Mouse (Mus musculus) limb, embryonic 14.5 days (tissue): ENCODE results near the gene Adarb1. TPM values are rescaled to one million over a fixed set of nuclear protein-coding genes. Genes with fewer than 3 reads are reported as not detected.

Source experiments
- ATAC-seq: fragments of 200-750 bp; cut with Nextera tagmentation; 2 replicates; pipeline ENCODE4 v1.8.0; 2017; ENCODE audit warnings: low read depth, moderate number of reproducible peaks, moderate TSS enrichment; ENCODE audit not compliant: low FRiP score
- DNase-seq: peaks from one replicate; pipeline ENCODE4 v3.0.0-alpha.2; 2015; ENCODE audit warnings: low spot score
- H3K27ac ChIP-seq: fragments of 300-500 bp; sonication (generic); replicated peaks from 2 replicates; pipeline ENCODE4 v1.5.1; 2014; ENCODE audit warnings: low read depth, mild to moderate bottlenecking, low read length, moderate library complexity, mixed read lengths
- H3K27me3 ChIP-seq: fragments of 300-500 bp; sonication (generic); 2 replicates; pipeline ENCODE4 v1.6.1; 2014; ENCODE audit warnings: low read length, mixed read lengths; ENCODE audit not compliant: control insufficient read depth, insufficient read depth
- H3K36me3 ChIP-seq: fragments of 300-500 bp; sonication (generic); 2 replicates; pipeline ENCODE4 v1.6.1; 2014; ENCODE audit warnings: mild to moderate bottlenecking, low read length, moderate library complexity, mixed read lengths; ENCODE audit not compliant: control insufficient read depth, insufficient read depth
- H3K4me1 ChIP-seq: fragments of 300-500 bp; sonication (generic); 2 replicates; pipeline ENCODE4 v1.6.1; 2014; ENCODE audit warnings: antibody characterized with exemption, low read length, mixed read lengths; ENCODE audit not compliant: control insufficient read depth, insufficient read depth
- H3K4me2 ChIP-seq: fragments of 300-500 bp; sonication (generic); replicated peaks from 2 replicates; pipeline ENCODE4 v1.6.1; 2014; ENCODE audit warnings: low read depth, mild to moderate bottlenecking, low read length, moderate library complexity; ENCODE audit not compliant: severe bottlenecking
- H3K4me3 ChIP-seq: fragments of 300-500 bp; sonication (generic); replicated peaks from 2 replicates; pipeline ENCODE4 v1.5.1; 2014; ENCODE audit warnings: low read length
- H3K9ac ChIP-seq: fragments of 300-500 bp; sonication (generic); 2 replicates; pipeline ENCODE4 v1.6.1; 2014; ENCODE audit warnings: mild to moderate bottlenecking, low read depth, low read length, moderate library complexity; ENCODE audit not compliant: severe bottlenecking
- H3K9me3 ChIP-seq: fragments of 300-500 bp; sonication (generic); 2 replicates; pipeline ENCODE4 v1.6.1; 2016; ENCODE audit warnings: low read length; ENCODE audit not compliant: control insufficient read depth
- POLR2A ChIP-seq: fragments of 200-500 bp; IDR thresholded peaks from 2 replicates; pipeline ENCODE4 v1.8.0; 2012; ENCODE audit warnings: inconsistent platforms, mild to moderate bottlenecking, moderate library complexity, borderline replicate concordance; ENCODE audit not compliant: insufficient read depth, insufficient read length; ENCODE audit errors: extremely low read depth
- WGBS: fragments of 180-500 bp; shearing (Covaris S2); extraction: QIAGEN DNeasy Blood & Tissue Kit; methylation state at CpG from one replicate; pipeline ENCODE4 v1.1.7; 2014; 5-methylcytosine and 5-hydroxymethylcytosine counted together
- polyA plus RNA-seq, 2 experiments: library from polyadenylated mRNA; depleted of rRNA in 1 of 2; stranded (reverse) in 1 of 2; unstranded in 1 of 2; fragments of >200 nt; fragmentation: Nextera tagmentation in 1 of 2; extraction: Ambion mirVana in 1 of 2; gene quantifications; 2 replicates each; pipeline versions ENCODE4 v1.2.1 to v1.2.3; 2012 to 2014

Gene Adarb1
- polyA plus RNA-seq, 2 experiments, result 3.5 to 7.4 TPM

DNA sequence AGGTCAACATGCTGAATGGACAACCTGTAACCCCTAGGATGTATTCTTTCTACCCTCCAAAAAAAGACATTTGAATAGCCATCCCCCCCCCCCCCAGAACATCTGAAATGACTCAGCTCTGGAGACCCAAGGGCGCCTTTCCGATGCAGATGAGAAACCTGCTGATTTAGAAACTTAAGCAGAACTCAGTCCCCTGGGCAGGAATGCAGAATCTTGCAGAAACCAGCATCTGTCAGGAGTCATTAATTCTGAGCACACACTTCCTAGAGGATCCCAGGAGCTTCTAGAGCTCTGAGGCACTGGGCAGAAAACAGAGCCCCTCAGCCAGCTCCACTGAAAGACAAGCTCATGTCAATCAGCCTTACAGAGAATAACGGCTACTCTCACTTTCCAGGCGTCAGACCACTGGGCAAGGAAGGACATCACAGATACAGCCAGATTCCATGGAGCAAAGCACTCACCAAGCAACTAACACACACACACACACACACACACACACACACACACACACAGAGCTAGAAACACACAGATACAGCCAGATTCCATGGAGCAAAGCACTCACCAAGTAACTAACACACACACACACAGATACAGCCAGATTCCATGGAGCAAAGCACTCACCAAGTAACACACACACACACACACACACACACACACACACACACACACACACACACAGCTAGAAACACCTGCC, 113.1 kb downstream of the Adarb1 start:
- no peak for DNase-seq
- TF ChIP-seq POLR2A, result no peak
- Histone ChIP-seq H3K4me3 (no peak overlapping the region), H3K9me3 (no peaks in the 10 kb centered on the region), H3K27me3 (no peaks in the 10 kb centered on the region), H3K27ac (no peak overlapping the region), H3K4me1 (no peaks in the 10 kb centered on the region), H3K36me3 (no peaks in the 10 kb centered on the region), H3K9ac (no peak overlapping the region), H3K4me2 (no peak overlapping the region)
- ATAC-seq, result no peak
- 58% methylated on average over 4 of the region's 4 CpGs for WGBS

DNA sequence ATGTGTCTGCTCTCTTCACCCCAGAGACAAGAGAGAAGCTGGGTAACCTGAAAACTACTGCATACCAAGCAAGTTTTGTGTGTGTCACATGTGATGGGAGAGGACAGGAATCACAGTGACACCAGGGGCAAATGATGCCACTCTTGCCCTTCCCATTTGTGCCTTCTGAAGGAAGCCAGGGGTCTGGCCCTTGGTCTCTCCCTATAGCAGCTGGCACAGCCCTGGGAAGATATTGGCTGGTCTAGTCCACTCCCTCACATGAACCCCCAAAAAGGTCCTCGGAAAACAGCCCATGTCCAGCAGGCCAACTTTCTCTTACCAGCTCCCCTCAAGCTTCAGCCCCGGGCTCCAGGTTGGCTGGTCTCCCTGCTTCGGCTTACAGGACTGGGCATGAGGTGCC, 113.7 kb downstream of the Adarb1 start:
- DNase-seq, result no peak
- Histone ChIP-seq H3K4me3 (no peak overlapping the region), H3K9ac (no peak overlapping the region), H3K9me3 (no peaks in the 10 kb centered on the region), H3K27ac (no peak overlapping the region), H3K4me1 (no peaks in the 10 kb centered on the region), H3K36me3 (no peaks in the 10 kb centered on the region), H3K27me3 (no peaks in the 10 kb centered on the region), H3K4me2 (no peak overlapping the region)
- WGBS, result 86% methylated on average over 3 of the region's 3 CpGs
- TF ChIP-seq POLR2A, result no peak
- ATAC-seq, result no peak

GRCm38 (mm10) chr10:77300934-77301297, 117.2 kb downstream of the Adarb1 start:
- no peaks in the 10 kb centered on the region for H3K9me3 ChIP-seq
- H3K4me1 ChIP-seq, result no peaks in the 10 kb centered on the region
- no peak for TF ChIP-seq POLR2A
- DNase-seq, result no peak
- no peaks in the 10 kb centered on the region for H3K27me3 ChIP-seq
- no peak overlapping the region for H3K4me2 ChIP-seq
- H3K36me3 ChIP-seq, result no peaks in the 10 kb centered on the region
- ATAC-seq, result no peak
- 82% methylated on average over 4 of the region's 4 CpGs for WGBS
- no peak overlapping the region for H3K4me3 ChIP-seq
- no peak overlapping the region for H3K9ac ChIP-seq
- no peak overlapping the region for H3K27ac ChIP-seq

DNA sequence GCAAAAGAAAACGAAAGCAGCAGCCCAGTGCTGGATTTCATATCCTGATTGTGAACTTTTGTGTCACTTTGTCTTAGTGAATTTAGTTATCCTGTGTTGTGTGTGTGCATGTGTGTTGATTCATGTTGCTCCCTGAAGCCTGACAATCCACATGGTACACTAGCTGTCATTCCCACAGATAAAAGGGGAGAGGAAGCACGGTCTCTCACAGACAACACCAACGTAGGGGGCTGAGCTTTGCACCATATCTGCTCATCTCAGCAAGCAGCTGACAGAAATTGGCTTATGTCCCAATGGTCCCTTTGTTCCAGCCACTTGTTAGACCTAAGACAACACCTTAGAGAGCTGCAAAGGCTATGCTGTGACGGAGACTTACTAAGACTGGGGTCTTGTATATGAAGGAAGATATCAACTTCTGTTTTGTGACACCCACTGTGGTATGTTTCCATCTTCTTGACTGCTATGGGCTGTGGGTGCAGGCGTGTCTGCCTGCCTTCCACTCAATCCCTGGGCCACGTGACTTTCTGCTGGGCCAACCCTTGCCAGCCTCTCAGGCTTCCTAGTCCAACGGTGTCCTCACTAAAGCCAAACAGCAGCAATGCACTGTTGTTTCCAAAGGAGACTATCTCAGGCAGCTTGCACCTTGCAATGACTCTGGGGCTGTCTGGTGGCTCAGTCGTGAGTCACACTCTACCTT, 117.7 kb downstream of the Adarb1 start:
- no peak for DNase-seq
- WGBS, result 84% methylated on average over 8 of the region's 8 CpGs
- H3K4me2 ChIP-seq, result no peak overlapping the region
- H3K36me3 ChIP-seq, result no peaks in the 10 kb centered on the region
- no peaks in the 10 kb centered on the region for H3K4me1 ChIP-seq
- no peak overlapping the region for H3K9ac ChIP-seq
- ATAC-seq, result no peak
- no peak overlapping the region for H3K27ac ChIP-seq
- no peaks in the 10 kb centered on the region for H3K27me3 ChIP-seq
- no peaks in the 10 kb centered on the region for H3K9me3 ChIP-seq
- no peak overlapping the region for H3K4me3 ChIP-seq
- no peak for TF ChIP-seq POLR2A

DNA sequence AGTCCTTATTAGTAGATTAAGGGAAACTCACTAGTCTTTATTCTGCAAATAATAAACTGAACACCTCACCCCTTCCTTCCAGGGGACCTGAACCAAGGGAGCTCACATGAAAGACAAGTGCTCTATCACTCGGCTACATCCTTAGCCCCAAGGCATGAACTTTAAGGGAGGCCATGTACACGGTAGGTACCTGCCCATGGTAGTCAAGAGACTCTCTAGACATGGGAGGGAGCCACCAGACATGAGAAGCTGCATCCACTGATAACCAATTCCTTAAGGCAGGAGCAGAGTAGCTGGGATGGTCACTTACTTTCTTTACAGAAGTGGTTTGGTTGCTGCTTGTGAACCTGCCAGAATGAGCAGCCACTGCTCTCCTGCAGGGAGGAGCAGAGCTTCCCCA, 118.9 kb downstream of the Adarb1 start:
- Histone ChIP-seq H3K36me3 (no peaks in the 10 kb centered on the region), H3K9me3 (no peaks in the 10 kb centered on the region), H3K4me3 (no peak overlapping the region), H3K9ac (no peak overlapping the region), H3K27ac (no peak overlapping the region), H3K4me2 (no peak overlapping the region), H3K27me3 (no peaks in the 10 kb centered on the region), H3K4me1 (no peaks in the 10 kb centered on the region)
- no peak for DNase-seq
- no peak for TF ChIP-seq POLR2A
- 65% methylated on average over 2 of the region's 2 CpGs for WGBS
- ATAC-seq, result no peak
